Mouse (Mus musculus): ENCODE measurements around the gene Slc43a3. TPM values are rescaled to one million over a fixed set of nuclear protein-coding genes. Genes with fewer than 3 reads are reported as not detected.
"Not testable (repeated sequence)": the region's sequence is repeated elsewhere in the genome, so short reads cannot be mapped to it uniquely, and the experiment has no call there.

Gene Slc43a3
- polyA plus RNA-seq, 2 experiments, result 32.1 to 73.2 TPM

DNA sequence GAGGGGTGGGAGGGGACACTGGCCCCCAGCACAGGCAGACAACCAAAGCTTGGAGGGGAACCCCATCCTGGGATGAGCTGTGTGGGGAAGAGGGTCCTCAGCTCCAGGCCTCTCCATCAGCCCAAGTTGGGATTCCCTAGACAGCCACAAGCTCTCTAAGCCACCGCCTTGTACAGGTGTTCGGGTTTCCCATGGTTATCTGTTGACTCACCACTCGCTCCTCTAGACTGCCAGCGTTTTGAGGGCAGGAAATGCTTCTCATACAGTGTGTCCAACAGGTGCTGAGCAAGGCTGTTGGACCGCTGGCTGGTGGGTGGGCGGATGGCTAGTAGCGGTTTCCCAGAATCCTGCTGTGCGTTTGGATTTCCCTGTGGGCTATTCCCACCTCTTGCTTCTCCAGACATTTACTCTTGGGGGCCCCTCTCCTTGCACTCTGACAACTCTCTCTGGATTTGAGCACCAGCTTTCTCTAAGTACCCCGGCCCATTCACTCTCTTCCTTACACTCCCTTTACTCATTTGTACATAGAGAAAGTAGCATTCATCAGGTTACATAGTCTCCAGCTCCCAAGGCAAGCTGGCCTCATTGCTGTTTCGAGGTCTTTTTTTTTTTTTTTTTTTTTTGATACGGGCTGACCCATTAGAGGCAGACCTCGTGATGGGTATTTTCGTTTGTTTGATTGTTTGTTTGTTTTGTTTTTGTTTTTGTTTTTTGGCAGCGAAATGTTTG lies 46.9 kb upstream of the Slc43a3 start:
- TF ChIP-seq POLR2A (IDR thresholded peaks at IDR 0.05; ENCODE audit: borderline replicate concordance, extremely low read depth, insufficient read depth, insufficient read length), result no peak
- H3K27me3 ChIP-seq (ENCODE audit: control insufficient read depth, insufficient read depth, low read length), result peaks cover 53% of the 10 kb centered on the region
- no peak overlapping the region for H3K9ac ChIP-seq (ENCODE audit: low read depth, low read length, severe bottlenecking)
- peak overlapping the region; percentile 22 for H3K4me3 ChIP-seq (replicated peaks; ENCODE audit: low read length)
- WGBS, result 17% methylated on average over 14 of the region's 14 CpGs
- H3K27ac ChIP-seq (replicated peaks; ENCODE audit: low read depth, low read length), result no peak overlapping the region
- no peaks in the 10 kb centered on the region for H3K9me3 ChIP-seq (ENCODE audit: control insufficient read depth, low read length)
- peak overlapping the region; percentile 39 for H3K4me2 ChIP-seq (replicated peaks; ENCODE audit: low read depth, low read length, severe bottlenecking)
- DNase-seq (ENCODE audit: low spot score) (no peak), ATAC-seq (ENCODE audit: low FRiP score, low read depth) (no peak)
- peaks cover 9% of the 10 kb centered on the region for H3K4me1 ChIP-seq (ENCODE audit: control insufficient read depth, insufficient read depth, low read length)
- H3K36me3 ChIP-seq (ENCODE audit: control insufficient read depth, insufficient read depth, low read length), result no peaks in the 10 kb centered on the region

DNA sequence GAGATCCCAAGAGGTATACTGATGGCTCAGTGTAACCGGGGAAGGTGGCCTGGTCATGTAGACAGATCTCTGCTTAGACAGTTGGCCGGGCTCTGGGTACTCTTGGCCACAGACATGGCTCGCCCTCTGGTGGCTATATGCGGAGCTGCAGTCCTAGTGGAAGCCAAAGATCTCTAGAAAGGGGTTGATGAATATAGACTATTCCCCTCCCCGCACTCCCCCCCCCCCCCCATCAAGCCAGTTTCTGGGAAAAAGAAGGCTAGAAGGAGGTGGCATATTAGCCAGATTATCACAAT lies 46.4 kb upstream of the Slc43a3 start:
- Histone ChIP-seq H3K4me3 (replicated peaks; ENCODE audit: low read length) (0 out of 2 replicates have a peak overlapping the region, but pooled peaks have one; percentile 5), H3K27me3 (ENCODE audit: control insufficient read depth, insufficient read depth, low read length) (peaks cover 48% of the 10 kb centered on the region), H3K4me1 (ENCODE audit: control insufficient read depth, insufficient read depth, low read length) (peaks cover 9% of the 10 kb centered on the region), H3K27ac (replicated peaks; ENCODE audit: low read depth, low read length) (no peak overlapping the region), H3K4me2 (replicated peaks; ENCODE audit: low read depth, low read length, severe bottlenecking) (no peak overlapping the region), H3K9me3 (ENCODE audit: control insufficient read depth, low read length) (no peaks in the 10 kb centered on the region), H3K36me3 (ENCODE audit: control insufficient read depth, insufficient read depth, low read length) (no peaks in the 10 kb centered on the region), H3K9ac (ENCODE audit: low read depth, low read length, severe bottlenecking) (no peak overlapping the region)
- DNase-seq (ENCODE audit: low spot score) (peak; percentile 80), ATAC-seq (ENCODE audit: low FRiP score, low read depth) (no peak)
- WGBS, result 0% methylated on average over 5 of the region's 5 CpGs
- no peak for TF ChIP-seq POLR2A (IDR thresholded peaks at IDR 0.05; ENCODE audit: borderline replicate concordance, extremely low read depth, insufficient read depth, insufficient read length)

DNA sequence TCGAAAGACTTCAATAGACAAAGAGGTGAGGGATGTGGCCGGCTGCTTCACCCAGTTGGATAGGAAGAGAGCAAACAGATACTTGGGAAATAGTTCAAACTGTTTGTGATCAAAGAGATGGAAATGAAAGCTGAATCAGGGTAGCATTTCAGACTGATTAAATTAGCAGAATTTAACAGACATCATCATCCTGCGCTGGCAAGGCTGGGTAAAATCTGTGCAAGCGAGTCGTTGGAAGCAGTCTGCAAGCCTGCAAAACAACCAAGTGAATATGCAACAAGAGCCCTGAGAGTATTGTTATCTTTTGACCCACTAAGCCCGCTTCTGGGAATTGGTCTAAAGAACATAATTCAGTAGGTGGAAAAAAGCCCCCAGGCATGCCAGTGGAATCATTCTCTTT lies 43.0 kb upstream of the Slc43a3 start:
- WGBS, result 50% methylated on average over 6 of the region's 6 CpGs
- no peak for DNase-seq (ENCODE audit: low spot score)

DNA sequence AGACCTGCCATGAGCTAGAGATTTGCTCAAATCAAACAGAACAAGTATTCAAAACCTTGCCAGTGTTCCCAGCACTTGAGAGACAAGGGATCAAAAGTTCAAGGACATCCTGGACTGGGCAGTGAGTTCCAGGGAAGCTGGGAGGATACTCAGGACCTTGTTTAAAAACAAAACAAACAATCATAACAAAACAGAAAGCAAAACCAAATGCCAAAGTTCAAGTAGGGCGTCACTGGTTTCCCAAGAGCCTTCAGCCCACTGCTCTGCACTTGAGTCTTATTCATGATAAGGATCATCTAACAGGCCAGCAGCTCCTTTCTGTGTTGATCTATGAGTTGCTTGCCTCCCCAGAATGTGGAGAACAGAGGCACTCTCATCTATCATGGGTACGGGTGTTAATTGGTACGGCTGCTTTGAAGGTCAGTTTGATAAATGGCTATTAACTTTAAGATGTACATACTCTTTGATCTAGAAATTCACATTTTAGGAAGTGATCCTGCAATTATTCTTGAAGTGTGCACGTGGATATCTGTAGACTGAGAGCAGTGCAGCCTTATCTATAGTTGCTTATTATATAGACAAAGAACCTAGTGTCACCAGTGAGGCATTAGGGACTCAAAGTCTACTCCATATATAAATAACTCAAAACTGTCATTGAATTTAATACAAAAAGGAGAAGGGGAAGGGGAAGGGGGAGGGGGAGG lies 40.7 kb upstream of the Slc43a3 start:
- no peak for DNase-seq (ENCODE audit: low spot score)
- H3K36me3 ChIP-seq (ENCODE audit: control insufficient read depth, insufficient read depth, low read length), result no peaks in the 10 kb centered on the region
- no peak overlapping the region for H3K4me3 ChIP-seq (replicated peaks; ENCODE audit: low read length)
- H3K9ac ChIP-seq (ENCODE audit: low read depth, low read length, severe bottlenecking), result no peak overlapping the region
- 42% methylated on average over 4 of the region's 4 CpGs for WGBS
- H3K27ac ChIP-seq (replicated peaks; ENCODE audit: low read depth, low read length), result no peak overlapping the region
- TF ChIP-seq POLR2A (IDR thresholded peaks at IDR 0.05; ENCODE audit: borderline replicate concordance, extremely low read depth, insufficient read depth, insufficient read length), result no peak
- ATAC-seq (ENCODE audit: low FRiP score, low read depth), result no peak
- H3K9me3 ChIP-seq (ENCODE audit: control insufficient read depth, low read length), result no peaks in the 10 kb centered on the region
- H3K27me3 ChIP-seq (ENCODE audit: control insufficient read depth, insufficient read depth, low read length), result no peaks in the 10 kb centered on the region
- no peaks in the 10 kb centered on the region for H3K4me1 ChIP-seq (ENCODE audit: control insufficient read depth, insufficient read depth, low read length)
- no peak overlapping the region for H3K4me2 ChIP-seq (replicated peaks; ENCODE audit: low read depth, low read length, severe bottlenecking)

More for the DNA sequence above, 43.0 kb upstream of the Slc43a3 start:
- no peak overlapping the region for H3K4me3 ChIP-seq (replicated peaks; ENCODE audit: low read length)
- H3K9me3 ChIP-seq (ENCODE audit: control insufficient read depth, low read length), result no peaks in the 10 kb centered on the region
- ATAC-seq (ENCODE audit: low FRiP score, low read depth), result no peak
- H3K4me2 ChIP-seq (replicated peaks; ENCODE audit: low read depth, low read length, severe bottlenecking), result no peak overlapping the region
- H3K36me3 ChIP-seq (ENCODE audit: control insufficient read depth, insufficient read depth, low read length), result no peaks in the 10 kb centered on the region
- peaks cover 9% of the 10 kb centered on the region for H3K4me1 ChIP-seq (ENCODE audit: control insufficient read depth, insufficient read depth, low read length)
- TF ChIP-seq POLR2A (IDR thresholded peaks at IDR 0.05; ENCODE audit: borderline replicate concordance, extremely low read depth, insufficient read depth, insufficient read length), result no peak
- H3K9ac ChIP-seq (ENCODE audit: low read depth, low read length, severe bottlenecking), result no peak overlapping the region
- H3K27me3 ChIP-seq (ENCODE audit: control insufficient read depth, insufficient read depth, low read length), result peaks cover 14% of the 10 kb centered on the region
- no peak overlapping the region for H3K27ac ChIP-seq (replicated peaks; ENCODE audit: low read depth, low read length)

DNA sequence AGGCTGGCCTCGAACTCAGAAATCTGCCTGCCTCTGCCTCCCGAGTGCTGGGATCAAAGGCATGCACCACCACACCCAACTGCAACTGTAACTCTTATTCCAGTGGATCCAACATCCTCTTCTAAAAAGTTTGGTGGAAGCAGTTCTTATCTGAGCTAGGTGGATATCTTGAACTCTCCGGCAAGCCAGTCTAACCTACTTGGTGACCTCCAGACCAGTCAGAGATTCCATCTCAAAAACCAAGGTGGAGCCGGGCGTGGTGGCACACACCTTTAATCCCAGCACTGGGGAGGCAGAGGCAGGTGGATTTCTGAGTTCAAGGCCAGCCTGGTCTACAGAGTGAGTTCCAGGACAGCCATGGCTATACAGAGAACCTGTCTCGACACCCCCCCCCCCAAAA lies 39.7 kb upstream of the Slc43a3 start:
- not testable (repeated sequence) for H3K9me3 ChIP-seq (ENCODE audit: control insufficient read depth, low read length); H3K4me3 ChIP-seq (replicated peaks; ENCODE audit: low read length); ATAC-seq (ENCODE audit: low FRiP score, low read depth); H3K36me3 ChIP-seq (ENCODE audit: control insufficient read depth, insufficient read depth, low read length); DNase-seq (ENCODE audit: low spot score); H3K4me2 ChIP-seq (replicated peaks; ENCODE audit: low read depth, low read length, severe bottlenecking); H3K4me1 ChIP-seq (ENCODE audit: control insufficient read depth, insufficient read depth, low read length); H3K9ac ChIP-seq (ENCODE audit: low read depth, low read length, severe bottlenecking); H3K27ac ChIP-seq (replicated peaks; ENCODE audit: low read depth, low read length); H3K27me3 ChIP-seq (ENCODE audit: control insufficient read depth, insufficient read depth, low read length)
- 85% methylated on average over 6 of the region's 6 CpGs for WGBS

Measured in limb, embryonic 14.5 days (tissue).